Mouse (Mus musculus): ENCODE data around the gene Itpr2. TPM values are rescaled to one million over a fixed set of nuclear protein-coding genes. Genes with fewer than 3 reads are reported as not detected.
"Not testable (repeated sequence)": the region's sequence is repeated elsewhere in the genome, so short reads cannot be mapped to it uniquely, and the experiment has no call there.

Gene Itpr2
- polyA plus RNA-seq, 1 experiment from 2014 or later: 9.0 TPM

- Histone ChIP-seq H3K9me3 (replicated peaks; ENCODE audit: control insufficient read depth, low read length, poor library complexity, severe bottlenecking) (no peaks in the 10 kb centered on the region), H3K27ac (ENCODE audit: low read length) (no peak overlapping the region), H3K9ac (ENCODE audit: low read depth, low read length) (no peak overlapping the region), H3K4me3 (ENCODE audit: low read depth, low read length) (no peak overlapping the region), H3K27me3 (ENCODE audit: control insufficient read depth, insufficient read depth, low read depth, low read length) (no peaks in the 10 kb centered on the region), H3K4me1 (ENCODE audit: control insufficient read depth, insufficient read depth, low read length) (no peaks in the 10 kb centered on the region), H3K4me2 (ENCODE audit: low read length) (no peak overlapping the region), H3K36me3 (ENCODE audit: control insufficient read depth, insufficient read depth, low read length) (no peaks in the 10 kb centered on the region)
- no peak for ATAC-seq
- 93% methylated on average over 2 of the region's 2 CpGs for WGBS
Measured at GRCm38 (mm10) chr6:146469936-146470335, 32.1 kb downstream of the Itpr2 start.

DNA sequence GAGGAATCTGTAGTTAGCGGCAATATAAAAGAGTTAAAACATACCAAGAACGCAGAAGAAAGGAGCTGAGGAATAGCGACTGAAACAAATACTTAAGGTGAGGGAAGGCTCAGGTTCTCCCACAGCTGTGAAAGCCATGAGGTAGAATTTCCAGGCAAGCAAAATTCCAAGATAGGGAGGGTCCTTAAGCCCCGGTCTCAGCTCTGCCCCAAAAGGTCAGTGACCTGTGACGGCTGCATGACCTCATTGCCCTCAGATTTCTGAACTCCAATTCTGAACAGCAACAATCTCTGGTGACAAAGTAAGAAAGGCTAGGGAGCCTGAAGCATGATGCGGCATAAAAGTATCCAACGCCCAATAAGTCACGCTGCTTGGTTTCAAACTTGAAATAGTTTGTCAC is 33.7 kb downstream of the Itpr2 start:
- Histone ChIP-seq H3K36me3 (ENCODE audit: control insufficient read depth, insufficient read depth, low read length) (no peaks in the 10 kb centered on the region), H3K27ac (ENCODE audit: low read length) (no peak overlapping the region), H3K9ac (ENCODE audit: low read depth, low read length) (no peak overlapping the region), H3K4me1 (ENCODE audit: control insufficient read depth, insufficient read depth, low read length) (no peaks in the 10 kb centered on the region), H3K27me3 (ENCODE audit: control insufficient read depth, insufficient read depth, low read depth, low read length) (no peaks in the 10 kb centered on the region), H3K4me2 (ENCODE audit: low read length) (no peak overlapping the region), H3K4me3 (ENCODE audit: low read depth, low read length) (no peak overlapping the region), H3K9me3 (replicated peaks; ENCODE audit: control insufficient read depth, low read length, poor library complexity, severe bottlenecking) (no peaks in the 10 kb centered on the region)
- WGBS: 51% methylated on average over 8 of the region's 8 CpGs
- no peak for ATAC-seq

- WGBS: 98% methylated on average over 2 of the region's 2 CpGs
- H3K36me3 ChIP-seq (ENCODE audit: control insufficient read depth, insufficient read depth, low read length); H3K27ac ChIP-seq (ENCODE audit: low read length); H3K4me1 ChIP-seq (ENCODE audit: control insufficient read depth, insufficient read depth, low read length); H3K9me3 ChIP-seq (replicated peaks; ENCODE audit: control insufficient read depth, low read length, poor library complexity, severe bottlenecking); H3K9ac ChIP-seq (ENCODE audit: low read depth, low read length); H3K4me3 ChIP-seq (ENCODE audit: low read depth, low read length); ATAC-seq; H3K4me2 ChIP-seq (ENCODE audit: low read length); H3K27me3 ChIP-seq (ENCODE audit: control insufficient read depth, insufficient read depth, low read depth, low read length): not testable (repeated sequence)
Measured at GRCm38 (mm10) chr6:146464645-146465042, 37.4 kb downstream of the Itpr2 start.

DNA sequence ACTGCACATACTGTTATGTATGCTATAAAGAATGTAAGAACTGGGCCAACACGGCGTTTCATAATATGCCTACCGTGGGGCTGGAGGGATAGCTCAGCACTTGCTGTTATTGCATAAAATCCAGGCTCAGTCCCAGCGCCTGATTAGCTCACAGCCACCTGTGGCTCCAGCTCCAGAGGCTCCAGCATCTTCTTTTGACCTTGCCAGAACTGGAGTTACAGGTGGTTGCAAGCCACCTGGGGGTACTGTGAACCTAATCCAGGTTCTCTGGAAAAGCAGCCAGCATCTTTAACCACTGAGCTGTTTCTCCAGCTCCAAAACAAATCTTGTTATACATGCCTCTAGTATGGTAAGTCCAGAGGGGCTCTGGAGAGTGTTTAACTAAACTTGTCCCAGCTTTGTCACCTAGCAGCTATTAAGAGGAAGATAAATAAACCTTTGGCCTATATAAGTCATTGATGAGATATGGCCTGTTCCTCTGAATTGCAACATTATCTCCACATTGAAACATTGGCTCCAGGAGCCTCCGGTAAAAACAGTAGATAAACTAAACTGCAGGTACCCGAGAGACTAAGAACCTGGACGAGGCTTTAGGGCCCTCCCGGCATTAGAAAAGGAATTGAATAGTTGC is 37.9 kb downstream of the Itpr2 start:
- 90% methylated on average over 8 of the region's 8 CpGs for WGBS
- Histone ChIP-seq H3K27me3 (ENCODE audit: control insufficient read depth, insufficient read depth, low read depth, low read length) (no peaks in the 10 kb centered on the region), H3K4me3 (ENCODE audit: low read depth, low read length) (no peak overlapping the region), H3K4me1 (ENCODE audit: control insufficient read depth, insufficient read depth, low read length) (no peaks in the 10 kb centered on the region), H3K9me3 (replicated peaks; ENCODE audit: control insufficient read depth, low read length, poor library complexity, severe bottlenecking) (no peaks in the 10 kb centered on the region), H3K27ac (ENCODE audit: low read length) (no peak overlapping the region), H3K4me2 (ENCODE audit: low read length) (no peak overlapping the region), H3K9ac (ENCODE audit: low read depth, low read length) (no peak overlapping the region), H3K36me3 (ENCODE audit: control insufficient read depth, insufficient read depth, low read length) (no peaks in the 10 kb centered on the region)
- no peak for ATAC-seq

GRCm38 (mm10) chr6:146460936-146461335 is 41.1 kb downstream of the Itpr2 start:
- H3K9me3 ChIP-seq (replicated peaks; ENCODE audit: control insufficient read depth, low read length, poor library complexity, severe bottlenecking): no peaks in the 10 kb centered on the region
- no peak overlapping the region for H3K4me3 ChIP-seq (ENCODE audit: low read depth, low read length)
- H3K4me1 ChIP-seq (ENCODE audit: control insufficient read depth, insufficient read depth, low read length): 0 out of 2 replicates have a peak, but pooled peaks cover 2% of the 10 kb centered on the region
- H3K36me3 ChIP-seq (ENCODE audit: control insufficient read depth, insufficient read depth, low read length): no peaks in the 10 kb centered on the region
- no peak overlapping the region for H3K27ac ChIP-seq (ENCODE audit: low read length)
- no peak overlapping the region for H3K4me2 ChIP-seq (ENCODE audit: low read length)
- no peak for ATAC-seq
- H3K27me3 ChIP-seq (ENCODE audit: control insufficient read depth, insufficient read depth, low read depth, low read length): no peaks in the 10 kb centered on the region
- H3K9ac ChIP-seq (ENCODE audit: low read depth, low read length): no peak overlapping the region
- 84% methylated on average over 8 of the region's 8 CpGs for WGBS

DNA sequence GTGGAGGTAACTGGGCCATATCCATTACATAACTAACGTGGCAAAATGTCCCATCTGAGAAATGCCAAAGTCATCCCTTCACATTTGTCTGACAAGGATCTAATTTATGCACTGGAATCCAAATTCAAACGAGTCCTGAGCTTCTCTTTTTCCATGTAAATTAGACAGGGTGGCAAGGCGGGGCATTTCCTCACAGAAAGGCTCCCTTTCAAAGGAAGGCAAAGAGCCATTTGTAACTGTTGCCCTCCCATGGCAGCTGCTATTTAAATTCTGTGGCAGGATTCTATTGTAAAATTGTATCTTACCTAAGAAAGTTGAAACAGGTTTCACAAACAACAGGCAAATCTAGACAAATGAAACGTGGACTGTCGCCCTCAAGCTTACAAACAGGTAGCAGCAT is 43.6 kb downstream of the Itpr2 start:
- H3K9me3 ChIP-seq (replicated peaks; ENCODE audit: control insufficient read depth, low read length, poor library complexity, severe bottlenecking): no peaks in the 10 kb centered on the region
- no peaks in the 10 kb centered on the region for H3K27me3 ChIP-seq (ENCODE audit: control insufficient read depth, insufficient read depth, low read depth, low read length)
- no peak overlapping the region for H3K4me3 ChIP-seq (ENCODE audit: low read depth, low read length)
- H3K4me1 ChIP-seq (ENCODE audit: control insufficient read depth, insufficient read depth, low read length): 0 out of 2 replicates have a peak, but pooled peaks cover 2% of the 10 kb centered on the region
- no peak overlapping the region for H3K9ac ChIP-seq (ENCODE audit: low read depth, low read length)
- no peaks in the 10 kb centered on the region for H3K36me3 ChIP-seq (ENCODE audit: control insufficient read depth, insufficient read depth, low read length)
- H3K27ac ChIP-seq (ENCODE audit: low read length): no peak overlapping the region
- ATAC-seq: no peak
- 27% methylated on average over 5 of the region's 5 CpGs for WGBS
- H3K4me2 ChIP-seq (ENCODE audit: low read length): no peak overlapping the region

DNA sequence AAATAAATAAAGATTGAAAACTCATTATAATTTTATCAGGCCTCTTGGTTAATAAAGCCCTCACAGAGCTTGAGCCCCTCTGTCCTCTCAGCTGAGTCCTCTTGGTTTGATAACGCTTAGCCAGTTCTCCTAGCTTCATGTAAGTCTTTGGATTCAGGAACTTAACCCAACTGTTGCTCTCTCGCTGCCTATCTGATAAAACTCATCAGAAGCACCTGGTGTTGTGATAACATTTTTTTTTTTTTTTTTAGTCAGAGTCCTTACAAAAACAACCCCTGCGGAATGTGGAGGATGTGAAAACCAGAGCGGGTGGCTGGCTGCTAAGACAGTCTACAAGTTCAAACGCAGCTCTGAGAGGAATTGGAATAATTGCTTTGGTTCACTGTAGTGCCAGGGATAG is 45.3 kb downstream of the Itpr2 start:
- H3K9me3 ChIP-seq (replicated peaks; ENCODE audit: control insufficient read depth, low read length, poor library complexity, severe bottlenecking): no peaks in the 10 kb centered on the region
- H3K27me3 ChIP-seq (ENCODE audit: control insufficient read depth, insufficient read depth, low read depth, low read length): no peaks in the 10 kb centered on the region
- 0 out of 2 replicates have a peak, but pooled peaks cover 2% of the 10 kb centered on the region for H3K4me1 ChIP-seq (ENCODE audit: control insufficient read depth, insufficient read depth, low read length)
- 96% methylated on average over 5 of the region's 5 CpGs for WGBS
- no peaks in the 10 kb centered on the region for H3K36me3 ChIP-seq (ENCODE audit: control insufficient read depth, insufficient read depth, low read length)
- H3K4me3 ChIP-seq (ENCODE audit: low read depth, low read length): no peak overlapping the region
- no peak overlapping the region for H3K9ac ChIP-seq (ENCODE audit: low read depth, low read length)
- no peak overlapping the region for H3K27ac ChIP-seq (ENCODE audit: low read length)
- no peak for ATAC-seq
- H3K4me2 ChIP-seq (ENCODE audit: low read length): no peak overlapping the region

GRCm38 (mm10) chr6:146454520-146455511 is 47.2 kb downstream of the Itpr2 start:
- no peaks in the 10 kb centered on the region for H3K9me3 ChIP-seq (replicated peaks; ENCODE audit: control insufficient read depth, low read length, poor library complexity, severe bottlenecking)
- H3K27ac ChIP-seq (ENCODE audit: low read length): no peak overlapping the region
- 0 out of 2 replicates have a peak, but pooled peaks cover 2% of the 10 kb centered on the region for H3K4me1 ChIP-seq (ENCODE audit: control insufficient read depth, insufficient read depth, low read length)
- no peaks in the 10 kb centered on the region for H3K27me3 ChIP-seq (ENCODE audit: control insufficient read depth, insufficient read depth, low read depth, low read length)
- H3K9ac ChIP-seq (ENCODE audit: low read depth, low read length): no peak overlapping the region
- WGBS: 91% methylated on average over 10 of the region's 10 CpGs
- H3K36me3 ChIP-seq (ENCODE audit: control insufficient read depth, insufficient read depth, low read length): no peaks in the 10 kb centered on the region
- ATAC-seq: no peak
- H3K4me2 ChIP-seq (ENCODE audit: low read length): no peak overlapping the region
- no peak overlapping the region for H3K4me3 ChIP-seq (ENCODE audit: low read depth, low read length)

DNA sequence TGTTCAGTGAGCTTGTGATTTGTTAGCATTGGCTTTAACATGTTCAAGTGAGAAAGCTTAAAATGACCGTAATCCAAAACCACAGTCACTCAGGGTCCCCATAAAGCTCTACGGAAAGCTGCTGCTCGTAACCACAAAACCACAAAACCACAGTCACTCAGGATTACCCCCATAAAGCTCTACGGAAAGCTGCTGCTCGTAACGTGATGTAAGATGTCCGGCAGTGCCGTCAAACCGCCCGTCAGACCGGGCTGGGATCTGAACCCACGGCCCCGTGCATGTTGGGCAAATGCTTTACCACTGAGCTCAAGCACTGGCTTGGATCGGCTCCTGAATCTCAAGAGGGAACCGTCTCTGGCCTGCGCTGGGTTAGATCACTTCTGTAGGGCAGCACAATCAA is 49.5 kb downstream of the Itpr2 start:
- no peaks in the 10 kb centered on the region for H3K9me3 ChIP-seq (replicated peaks; ENCODE audit: control insufficient read depth, low read length, poor library complexity, severe bottlenecking)
- H3K4me2 ChIP-seq (ENCODE audit: low read length): no peak overlapping the region
- H3K36me3 ChIP-seq (ENCODE audit: control insufficient read depth, insufficient read depth, low read length): no peaks in the 10 kb centered on the region
- H3K9ac ChIP-seq (ENCODE audit: low read depth, low read length): no peak overlapping the region
- no peaks in the 10 kb centered on the region for H3K27me3 ChIP-seq (ENCODE audit: control insufficient read depth, insufficient read depth, low read depth, low read length)
- 97% methylated on average over 16 of the region's 16 CpGs for WGBS
- H3K4me3 ChIP-seq (ENCODE audit: low read depth, low read length): no peak overlapping the region
- no peak overlapping the region for H3K27ac ChIP-seq (ENCODE audit: low read length)
- no peak for ATAC-seq
- no peaks in the 10 kb centered on the region for H3K4me1 ChIP-seq (ENCODE audit: control insufficient read depth, insufficient read depth, low read length)
